Mouse (Mus musculus) heart, postnatal 36 days (tissue): ENCODE measurements at regions not wholly inside any gene's neighbourhood (a gene's known extent, or its start where the extent isn't known, plus 50 kb on each side); places are given as distances from the start of the nearest gene placed in this dataset.

Source experiments
- DNase-seq, 2 experiments: peaks; one replicate each; pipeline ENCODE4 v3.0.0; 2021 to 2022
- intact Hi-C: fragments of 180-260 bp; cut with DNase I; formaldehyde crosslinking; loops from one replicate; pipeline ENCODE4 v1.15.1; 2025

GRCm38 (mm10) chrX:12462936-12463647 is 124.5 kb upstream of the Atp6ap2 start:
- intact Hi-C loops: no loop called here
- DNase-seq: no peak

GRCm38 (mm10) chrX:12466312-12466711 is 121.3 kb upstream of the Atp6ap2 start:
- DNase-seq: no peak
- intact Hi-C loops: no loop called here

- no peak for DNase-seq
Measured at GRCm38 (mm10) chrX:12466897-12467296, 120.7 kb upstream of the Atp6ap2 start.

GRCm38 (mm10) chrX:12467528-12468179 is 119.9 kb upstream of the Atp6ap2 start:
- intact Hi-C loops: no loop called here
- no peak for DNase-seq

More at GRCm38 (mm10) chrX:12466897-12467296, 120.7 kb upstream of the Atp6ap2 start:
- intact Hi-C loops: no loop called here

- intact Hi-C loops: no loop called here
- DNase-seq: no peak
Measured at GRCm38 (mm10) chrX:12472296-12472695, 115.3 kb upstream of the Atp6ap2 start.

- intact Hi-C loops: no loop called here
- no peak for DNase-seq
Measured at GRCm38 (mm10) chrX:12479207-12479606, 108.4 kb upstream of the Atp6ap2 start.

- intact Hi-C loops: no loop called here
- DNase-seq: no peak
Measured at GRCm38 (mm10) chrX:12490957-12491356, 96.6 kb upstream of the Atp6ap2 start.

- intact Hi-C loops: no loop called here
- DNase-seq: peak in 1 of 2 experiments; percentile 3
Measured at GRCm38 (mm10) chrX:12493216-12493615, 94.4 kb upstream of the Atp6ap2 start.

GRCm38 (mm10) chrX:12493916-12494315 is 93.7 kb upstream of the Atp6ap2 start:
- intact Hi-C loops: no loop called here

GRCm38 (mm10) chrX:12494535-12494934 is 93.1 kb upstream of the Atp6ap2 start:
- no peak for DNase-seq

More at GRCm38 (mm10) chrX:12493916-12494315, 93.7 kb upstream of the Atp6ap2 start:
- DNase-seq: no peak

GRCm38 (mm10) chrX:12500601-12501000 is 87.0 kb upstream of the Atp6ap2 start:
- no peak for DNase-seq
- intact Hi-C loops: no loop called here

More at GRCm38 (mm10) chrX:12494535-12494934, 93.1 kb upstream of the Atp6ap2 start:
- intact Hi-C loops: no loop called here

GRCm38 (mm10) chrX:12502364-12502763 is 85.2 kb upstream of the Atp6ap2 start:
- intact Hi-C loops: no loop called here
- no peak for DNase-seq

- DNase-seq: no peak
- intact Hi-C loops: no loop called here
Measured at GRCm38 (mm10) chrX:12503581-12503980, 84.0 kb upstream of the Atp6ap2 start.

- no peak for DNase-seq
- intact Hi-C loops: no loop called here
Measured at GRCm38 (mm10) chrX:12511119-12511518, 76.5 kb upstream of the Atp6ap2 start.

GRCm38 (mm10) chrX:12525044-12525443 is 62.6 kb upstream of the Atp6ap2 start:
- DNase-seq: no peak
- intact Hi-C loops: no loop called here

- no peak for DNase-seq
- intact Hi-C loops: no loop called here
Measured at GRCm38 (mm10) chrX:12530406-12531311, 56.9 kb upstream of the Atp6ap2 start.
